Mouse (Mus musculus) MEL (cell line): ENCODE measurements around the gene Itpk1. TPM values are rescaled to one million over a fixed set of nuclear protein-coding genes. Genes with fewer than 3 reads are reported as not detected.

ENCODE experiments used
- DNase-seq: peaks from one replicate; pipeline ENCODE4 v3.0.0; 2011; ENCODE audit warnings: low read depth, low spot score
- H3K27ac ChIP-seq: 2 replicates; pipeline ENCODE4 v1.5.1; 2012; ENCODE audit warnings: low read depth, mild to moderate bottlenecking, control low read depth, low read length, moderate library complexity; ENCODE audit not compliant: control insufficient read depth
- H3K27me3 ChIP-seq, 2 experiments: fragments of 150-350 bp in 1 of 2; sonication (generic) in 1 of 2; 2 replicates each; pipeline ENCODE4 v1.6.1; 2012; ENCODE audit warnings: low read length in 2 of 2, mild to moderate bottlenecking in 2 of 2, improper control_type of control experiment in 1 of 2, moderate library complexity in 1 of 2; ENCODE audit not compliant: insufficient read depth in 2 of 2, control insufficient read depth in 1 of 2
- H3K36me3 ChIP-seq, 2 experiments: 2 replicates each; pipeline ENCODE4 v1.6.1; 2012 to 2014; ENCODE audit warnings: low read length in 2 of 2, improper control_type of control experiment in 1 of 2, inconsistent platforms in 1 of 2, mild to moderate bottlenecking in 1 of 2; ENCODE audit not compliant: insufficient read depth in 2 of 2, control insufficient read depth in 1 of 2
- H3K4me1 ChIP-seq, 2 experiments: fragments of 150-350 bp in 1 of 2; sonication (generic) in 1 of 2; 2 replicates each; pipeline ENCODE4 v1.6.1; 2012; ENCODE audit warnings: low read length in 2 of 2, improper control_type of control experiment in 1 of 2, mild to moderate bottlenecking in 1 of 2; ENCODE audit not compliant: insufficient read depth in 2 of 2, control insufficient read depth in 1 of 2
- H3K4me3 ChIP-seq, 2 experiments: fragments of 150-350 bp in 1 of 2; sonication (generic) in 1 of 2; 2 replicates each; pipeline ENCODE4 v1.5.1; 2012; ENCODE audit warnings: low read depth in 2 of 2, low read length in 2 of 2, mild to moderate bottlenecking in 2 of 2, moderate library complexity in 2 of 2, control low read depth in 1 of 2, improper control_type of control experiment in 1 of 2; ENCODE audit not compliant: control insufficient read depth in 1 of 2, insufficient read depth in 1 of 2
- H3K79me2 ChIP-seq: 2 replicates; pipeline ENCODE4 v1.6.1; 2012; ENCODE audit warnings: mild to moderate bottlenecking, low read length, moderate library complexity; ENCODE audit not compliant: control insufficient read depth, poor library complexity, insufficient read depth
- H3K9ac ChIP-seq: 2 replicates; pipeline ENCODE4 v1.6.1; 2012; ENCODE audit warnings: low read depth, mild to moderate bottlenecking, control low read depth, low read length, moderate library complexity; ENCODE audit not compliant: control insufficient read depth, poor library complexity, severe bottlenecking
- H3K9me3 ChIP-seq: fragments of 150-350 bp; sonication (generic); replicated peaks from 2 replicates; pipeline ENCODE4 v1.6.1; 2012; ENCODE audit warnings: mild to moderate bottlenecking, low read length, improper control_type of control experiment, moderate library complexity; ENCODE audit not compliant: insufficient read depth
- CTCF ChIP-seq, 3 experiments: IDR thresholded peaks in 2 of 3; conservative IDR thresholded peaks in 1 of 3; 2 replicates each; pipeline ENCODE4 v1.5.1; 2011 to 2012; ENCODE audit warnings: low read length in 3 of 3, low read depth in 2 of 3, mild to moderate bottlenecking in 2 of 3, improper control_type of control experiment in 1 of 3, inconsistent platforms in 1 of 3, mixed read lengths in 1 of 3, moderate library complexity in 1 of 3; ENCODE audit not compliant: control insufficient read depth in 1 of 3, insufficient read depth in 1 of 3, poor library complexity in 1 of 3, severe bottlenecking in 1 of 3
- E2F4 ChIP-seq: IDR thresholded peaks from 2 replicates; pipeline ENCODE4 v1.6.1; 2011; ENCODE audit warnings: low read depth, low read length, improper control_type of control experiment, borderline replicate concordance
- ELF1 ChIP-seq: IDR thresholded peaks from 2 replicates; pipeline ENCODE4 v1.6.1; 2014; ENCODE audit warnings: low read depth, mild to moderate bottlenecking, inconsistent platforms, low read length, improper control_type of control experiment, moderate library complexity
- EP300 ChIP-seq, 2 experiments: IDR thresholded peaks; 2 replicates each; pipeline ENCODE4 v1.6.1; 2011; ENCODE audit warnings: improper control_type of control experiment in 2 of 2, low read length in 2 of 2, low read depth in 1 of 2, mild to moderate bottlenecking in 1 of 2
- GABPA ChIP-seq: IDR thresholded peaks from 2 replicates; pipeline ENCODE4 v1.6.1; 2012; ENCODE audit warnings: low read depth, mild to moderate bottlenecking, inconsistent platforms, low read length, improper control_type of control experiment, moderate library complexity
- GATA1 ChIP-seq: IDR thresholded peaks from 2 replicates; pipeline ENCODE4 v1.6.1; 2011; ENCODE audit warnings: low read depth, low read length, improper control_type of control experiment
- HCFC1 ChIP-seq: IDR thresholded peaks from 2 replicates; pipeline ENCODE4 v1.6.1; 2012; ENCODE audit warnings: low read depth, mild to moderate bottlenecking, inconsistent platforms, low read length, improper control_type of control experiment, moderate library complexity
- JUND ChIP-seq: IDR thresholded peaks from 2 replicates; pipeline ENCODE4 v1.6.1; 2011; ENCODE audit warnings: low read depth, mild to moderate bottlenecking, improper control_type of control experiment, low read length
- KAT2A ChIP-seq: conservative IDR thresholded peaks from 2 replicates; pipeline ENCODE4 v1.6.1; 2012; ENCODE audit warnings: low read depth, low read length, improper control_type of control experiment, inconsistent platforms
- MAFK ChIP-seq: IDR thresholded peaks from 2 replicates; pipeline ENCODE4 v1.6.1; 2011; ENCODE audit warnings: low read depth, mild to moderate bottlenecking, low read length, improper control_type of control experiment, borderline replicate concordance
- MAX ChIP-seq: IDR thresholded peaks from 2 replicates; pipeline ENCODE4 v1.6.1; 2011; ENCODE audit warnings: low read length, improper control_type of control experiment
- MAZ ChIP-seq: IDR thresholded peaks from 2 replicates; pipeline ENCODE4 v1.6.1; 2012; ENCODE audit warnings: low read depth, mild to moderate bottlenecking, inconsistent platforms, low read length, improper control_type of control experiment
- MYC ChIP-seq: IDR thresholded peaks from 2 replicates; pipeline ENCODE4 v1.6.1; 2011; ENCODE audit warnings: low read depth, mild to moderate bottlenecking, low read length, improper control_type of control experiment, moderate library complexity
- NELFE ChIP-seq: IDR thresholded peaks from 2 replicates; pipeline ENCODE4 v1.6.1; 2011; ENCODE audit warnings: low read depth, low read length, improper control_type of control experiment
- POLR2A ChIP-seq, 2 experiments: IDR thresholded peaks; 2 replicates each; pipeline ENCODE4 v1.6.1; 2011 to 2012; ENCODE audit warnings: low read length in 2 of 2, mild to moderate bottlenecking in 2 of 2, control low read depth in 1 of 2, improper control_type of control experiment in 1 of 2, low read depth in 1 of 2, moderate library complexity in 1 of 2; ENCODE audit not compliant: control insufficient read depth in 1 of 2, insufficient read depth in 1 of 2, poor library complexity in 1 of 2
- POLR2AphosphoS5 ChIP-seq: IDR thresholded peaks from 2 replicates; pipeline ENCODE4 v1.6.1; 2012; ENCODE audit warnings: low read depth, borderline replicate concordance, mild to moderate bottlenecking, inconsistent platforms, low read length, moderate library complexity, mixed read lengths
- SMC3 ChIP-seq: IDR thresholded peaks from 2 replicates; pipeline ENCODE4 v1.6.1; 2011; ENCODE audit warnings: low read depth, low read length, improper control_type of control experiment
- TAL1 ChIP-seq: IDR thresholded peaks from 2 replicates; pipeline ENCODE4 v1.6.1; 2012; ENCODE audit warnings: mild to moderate bottlenecking, inconsistent platforms, low read length, moderate library complexity, mixed read lengths
- TCF12 ChIP-seq: IDR thresholded peaks from 2 replicates; pipeline ENCODE4 v1.6.1; 2014; ENCODE audit warnings: low read depth, mild to moderate bottlenecking, inconsistent platforms, low read length, improper control_type of control experiment, moderate library complexity
- USF1 ChIP-seq: IDR thresholded peaks from 2 replicates; pipeline ENCODE4 v1.6.1; 2014; ENCODE audit warnings: low read depth, mild to moderate bottlenecking, inconsistent platforms, low read length, improper control_type of control experiment, moderate library complexity
- USF2 ChIP-seq, 2 experiments: IDR thresholded peaks; 2 replicates each; pipeline ENCODE4 v1.6.1; 2011 to 2012; ENCODE audit warnings: improper control_type of control experiment in 2 of 2, low read length in 2 of 2, borderline replicate concordance in 1 of 2, inconsistent platforms in 1 of 2, low read depth in 1 of 2, mild to moderate bottlenecking in 1 of 2; ENCODE audit not compliant: insufficient read depth in 1 of 2
- ZC3H11A ChIP-seq: IDR thresholded peaks from 2 replicates; pipeline ENCODE4 v1.6.1; 2012; ENCODE audit warnings: low read depth, mild to moderate bottlenecking, inconsistent platforms, low read length, improper control_type of control experiment
- ZKSCAN1 ChIP-seq: IDR thresholded peaks from 2 replicates; pipeline ENCODE4 v1.6.1; 2012; ENCODE audit warnings: low read depth, mild to moderate bottlenecking, inconsistent platforms, low read length, improper control_type of control experiment, moderate library complexity
- polyA plus RNA-seq, 2 experiments: library from polyadenylated mRNA; stranded (reverse) in 1 of 2; unstranded in 1 of 2; fragments of >175 nt in 1 of 2; fragments of >200 nt in 1 of 2; gene quantifications; 2 replicates each; pipeline versions ENCODE4 v1.2.1 to v1.2.4; 2012; ENCODE audit warnings: low replicate concordance in 2 of 2, low read depth in 1 of 2; ENCODE audit not compliant: insufficient read length in 2 of 2, insufficient read depth in 1 of 2, missing spikeins in 1 of 2
- total RNA-seq: library from RNA; depleted of rRNA; stranded (reverse); fragments of 300-350 nt; gene quantifications from 2 replicates; pipeline ENCODE4 v1.2.3, GENCODE M21; 2012

The Itpk1 gene
- total and polyA plus RNA-seq, 3 experiments = 12.0 to 25.7 TPM; not detected in 1

- Histone ChIP-seq H3K4me3 (no peak overlapping the region), H3K4me1 (no peaks in the 10 kb centered on the region), H3K36me3 (no peaks in the 10 kb centered on the region), H3K9ac (no peak overlapping the region), H3K79me2 (no peaks in the 10 kb centered on the region), H3K9me3 (no peaks in the 10 kb centered on the region), H3K27ac (no peak overlapping the region), H3K27me3 (peaks cover 0 to 2% of the 10 kb centered on the region in 2 experiments; a peak in 1 of 4 replicates)
- no peak for TF ChIP-seq HCFC1
- no peak for TF ChIP-seq KAT2A
- no peak for TF ChIP-seq GATA1
- no peak for TF ChIP-seq POLR2AphosphoS5
- TF ChIP-seq SMC3 = no peak
- no peak for TF ChIP-seq CTCF (IDR thresholded peaks at IDR 0.05 in 2 of 3, conservative IDR thresholded peaks at IDR 0.05 in 1 of 3; ENCODE audit: control insufficient read depth in 1 of 3, insufficient read depth in 1 of 3, low read depth in 2 of 3, low read length in 3 of 3, poor library complexity in 1 of 3, severe bottlenecking in 1 of 3)
- no peak for TF ChIP-seq EP300 (IDR thresholded peaks at IDR 0.05; ENCODE audit: low read depth in 1 of 2, low read length in 2 of 2)
- no peak for TF ChIP-seq NELFE
- TF ChIP-seq E2F4 = no peak
- TF ChIP-seq ELF1 = no peak
- no peak for TF ChIP-seq TAL1
- TF ChIP-seq JUND = no peak
- no peak for TF ChIP-seq TCF12
- TF ChIP-seq ZC3H11A = no peak
- TF ChIP-seq MYC = no peak
- TF ChIP-seq USF1 = no peak
- TF ChIP-seq MAX = no peak
- no peak for TF ChIP-seq GABPA
- TF ChIP-seq MAFK = no peak
- no peak for TF ChIP-seq MAZ
- no peak for DNase-seq
Measured at GRCm38 (mm10) chr12:102555850-102556249, 148.9 kb downstream of the Itpk1 start.

DNA sequence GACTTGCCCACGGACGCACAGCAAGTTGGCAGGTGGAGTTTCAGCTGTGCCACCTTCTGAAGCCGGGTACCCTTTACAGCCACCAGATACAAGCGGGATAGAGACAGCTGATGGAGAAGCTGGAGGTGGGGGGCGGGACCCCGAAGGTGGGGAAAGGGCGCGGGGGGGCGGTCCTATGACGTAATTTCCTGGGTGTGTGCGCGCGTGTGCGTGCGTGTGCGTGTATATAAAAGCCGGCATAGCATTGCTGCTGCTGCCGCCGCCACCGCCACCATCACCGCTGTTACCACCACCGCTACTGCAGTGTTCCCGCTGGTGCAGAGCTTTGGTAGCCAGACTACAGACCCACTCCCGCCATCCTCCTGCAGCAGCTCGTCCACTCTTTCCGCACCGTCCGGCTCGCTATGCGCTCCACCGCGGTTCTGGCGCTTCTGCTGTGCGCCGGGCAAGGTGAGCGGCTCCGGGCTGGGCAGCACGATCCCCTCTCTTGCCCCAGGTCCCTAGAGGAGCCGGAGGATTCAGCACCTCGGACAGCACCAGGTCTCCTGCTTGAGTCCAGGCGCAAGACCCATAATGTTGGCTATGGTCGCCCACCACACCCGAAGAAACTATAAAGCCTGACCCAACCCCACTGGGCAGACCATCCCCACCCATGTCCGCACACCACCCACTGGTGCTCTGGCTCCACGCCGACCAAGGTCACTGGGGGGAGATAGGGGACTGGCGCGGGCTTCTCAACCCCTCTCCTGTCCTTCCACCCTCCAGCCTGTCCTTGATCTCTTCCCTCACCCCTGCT lies 149.8 kb downstream of the Itpk1 start, which contains the start of gene Chga:
Chga (plus strand) TSS at position 249 of the 796 bp plus-strand sequence.
- H3K9me3 ChIP-seq = no peaks in the 10 kb centered on the region
- H3K4me1 ChIP-seq = no peaks in the 10 kb centered on the region
- no peak within 1 kb of the TSS for H3K4me3 ChIP-seq
- no peak for TF ChIP-seq POLR2A (IDR thresholded peaks at IDR 0.05; ENCODE audit: control insufficient read depth in 1 of 2, insufficient read depth in 1 of 2, low read depth in 1 of 2, low read length in 2 of 2, poor library complexity in 1 of 2)
- no peak for TF ChIP-seq USF2 (IDR thresholded peaks at IDR 0.05; ENCODE audit: borderline replicate concordance in 1 of 2, insufficient read depth in 1 of 2, low read depth in 1 of 2, low read length in 2 of 2)
- TF ChIP-seq ZKSCAN1 = no peak
- TF ChIP-seq TAL1 = no peak
- peaks cover 0 to 2% of the 10 kb centered on the region in 2 experiments; a peak in 1 of 4 replicates for H3K27me3 ChIP-seq
- H3K27ac ChIP-seq = no peak within 1 kb of the TSS
- peak; percentile 66 for DNase-seq
- H3K9ac ChIP-seq = no peak within 1 kb of the TSS
- H3K79me2 ChIP-seq = no peaks in the 10 kb centered on the region
- no peaks in the 10 kb centered on the region for H3K36me3 ChIP-seq
